Mouse (Mus musculus): Measurements from ENCODE around the gene Otulinl.

DNA sequence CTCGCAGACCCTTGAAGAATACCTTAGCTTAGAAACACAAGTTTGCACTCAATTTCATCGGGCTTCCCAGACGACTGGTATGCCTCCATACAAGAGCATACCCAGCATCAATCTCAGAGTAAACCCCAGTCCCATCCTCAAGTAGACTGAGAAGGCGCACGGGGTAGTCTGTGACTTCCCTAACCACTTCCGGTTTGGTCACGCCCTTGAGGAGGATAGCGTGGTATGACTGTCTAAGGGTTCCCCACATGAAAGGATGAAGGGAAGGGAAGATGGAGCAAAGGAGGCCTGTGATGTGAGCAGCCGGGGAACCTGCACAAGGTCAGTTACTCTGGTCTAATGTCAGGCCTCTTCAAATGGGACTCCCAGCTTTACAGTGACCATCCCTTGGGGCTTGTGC is 53.6 kb downstream of the Otulinl start:
- TF ChIP-seq EP300 (IDR thresholded peaks at IDR 0.05) (no peak), CTCF (IDR thresholded peaks at IDR 0.05) (no peak)
